Mouse (Mus musculus) lung, postnatal 0 days (tissue): ENCODE measurements around the gene Gm20388.

Source experiments
- CTCF ChIP-seq: IDR thresholded peaks from 2 replicates; pipeline ENCODE4 v1.5.1; 2016; ENCODE audit warnings: antibody characterized with exemption, mild to moderate bottlenecking
- EP300 ChIP-seq: IDR thresholded peaks from 2 replicates; pipeline ENCODE4 v1.6.1; 2016; ENCODE audit warnings: antibody characterized with exemption, mild to moderate bottlenecking, control low read depth

GRCm38 (mm10) chr8:120671775-120672174, 761.1 kb downstream of the Gm20388 start:
- TF ChIP-seq CTCF: no peak
- TF ChIP-seq EP300: no peak
